Comparison of ENCODE assay signal across 8 mouse cellular contexts in genomic region chr4:66482495-66483291, GRCm38 (mm10).
DNase-seq lines count a peak whose midpoint lies in the region; ATAC-seq lines count a peak whose summit lies in the region.

No protein-coding gene starts in this region.

- 67% methylated on average over 2 of the region's 2 CpGs for WGBS in hindbrain, embryonic 11.5 days
- 62% methylated on average over 2 of the region's 2 CpGs for WGBS in hindbrain, embryonic 10.5 days
- 35% methylated on average over 2 of the region's 2 CpGs for whole genome bisulfite sequencing in forebrain, embryonic 16.5 days
- 26% methylated on average over 2 of the region's 2 CpGs for WGBS in heart, embryonic 16.5 days

- no peak overlapping the region for H3K9ac ChIP-seq in hindbrain, embryonic 11.5 days (ENCODE audit: low read depth, low read length)
- H3K9ac ChIP-seq in forebrain, embryonic 16.5 days (replicated peaks; ENCODE audit: low read depth, low read length), result no peak overlapping the region
- H3K9ac ChIP-seq in heart, embryonic 16.5 days (ENCODE audit: low read length), result no peak overlapping the region

- ATAC-seq in hindbrain, embryonic 11.5 days (ENCODE audit: low FRiP score), result peak; percentile 36; the same call in 1 of the 2 replicates
- peak; percentile 97 for ATAC-seq in forebrain, embryonic 16.5 days
- ATAC-seq in heart, embryonic 16.5 days (replicated peaks; ENCODE audit: extremely low read depth, insufficient read depth, low FRiP score), result peak; percentile 93
- no peak for ATAC-seq in monocyte, adult 5-6 weeks (replicated peaks; ENCODE audit: insufficient number of reproducible peaks, low FRiP score, low TSS enrichment, poor library complexity, severe bottlenecking)

- no peak for DNase-seq in hindbrain, embryonic 11.5 days (ENCODE audit: low spot score)
- DNase-seq in hindbrain, embryonic 10.5 days (ENCODE audit: low spot score), result no peak
- peak; percentile 64 for DNase-seq in kidney, postnatal 14 days
- peak; percentile 24 to 27 for DNase-seq in lung, adult 18-20 months
- DNase-seq in right cerebral cortex, postnatal 14 days, result peak; percentile 23

- no peak overlapping the region for H3K4me3 ChIP-seq in hindbrain, embryonic 11.5 days (ENCODE audit: low read depth, low read length)
- H3K4me3 ChIP-seq in hindbrain, embryonic 10.5 days, result no peak overlapping the region
- H3K4me3 ChIP-seq in forebrain, embryonic 16.5 days (replicated peaks; ENCODE audit: low read length), result no peak overlapping the region
- H3K4me3 ChIP-seq in heart, embryonic 16.5 days (ENCODE audit: low read length), result no peak overlapping the region

- H3K27ac ChIP-seq in hindbrain, embryonic 11.5 days (ENCODE audit: low read depth, low read length), result no peak overlapping the region
- no peak overlapping the region for H3K27ac ChIP-seq in hindbrain, embryonic 10.5 days
- H3K27ac ChIP-seq in forebrain, embryonic 16.5 days (ENCODE audit: low read length), result no peak overlapping the region
- peak overlapping the region; percentile 61 for H3K27ac ChIP-seq in heart, embryonic 16.5 days (ENCODE audit: low read length)

- no peaks in the 10 kb centered on the region for H3K4me1 ChIP-seq in hindbrain, embryonic 11.5 days (replicated peaks; ENCODE audit: control insufficient read depth, insufficient read depth, low read length)
- no peaks in the 10 kb centered on the region; the same call in 1 of the 2 replicates for H3K4me1 ChIP-seq in hindbrain, embryonic 10.5 days (replicated peaks)
- H3K4me1 ChIP-seq in forebrain, embryonic 16.5 days (replicated peaks; ENCODE audit: control insufficient read depth, insufficient read depth, low read length), result peaks cover 5% of the 10 kb centered on the region
- H3K4me1 ChIP-seq in heart, embryonic 16.5 days (ENCODE audit: control insufficient read depth, insufficient read depth, low read length), result peaks cover 12% of the 10 kb centered on the region

- no peak overlapping the region for H3K4me2 ChIP-seq in hindbrain, embryonic 11.5 days (replicated peaks; ENCODE audit: low read depth, low read length)
- H3K4me2 ChIP-seq in forebrain, embryonic 16.5 days (ENCODE audit: low read length), result no peak overlapping the region
- no peak overlapping the region for H3K4me2 ChIP-seq in heart, embryonic 16.5 days (ENCODE audit: low read depth, low read length)

- no peaks in the 10 kb centered on the region for H3K9me3 ChIP-seq in hindbrain, embryonic 11.5 days (ENCODE audit: control insufficient read depth, low read length)
- H3K9me3 ChIP-seq in hindbrain, embryonic 10.5 days, result no peaks in the 10 kb centered on the region
- no peaks in the 10 kb centered on the region for H3K9me3 ChIP-seq in forebrain, embryonic 16.5 days (ENCODE audit: control insufficient read depth, low read length)
- H3K9me3 ChIP-seq in heart, embryonic 16.5 days (replicated peaks; ENCODE audit: control insufficient read depth, low read length), result no peaks in the 10 kb centered on the region

- no peaks in the 10 kb centered on the region for H3K27me3 ChIP-seq in hindbrain, embryonic 11.5 days (ENCODE audit: control insufficient read depth, insufficient read depth, low read length)
- no peaks in the 10 kb centered on the region for H3K27me3 ChIP-seq in hindbrain, embryonic 10.5 days (ENCODE audit: insufficient read depth, poor library complexity, severe bottlenecking)
- no peaks in the 10 kb centered on the region for H3K27me3 ChIP-seq in forebrain, embryonic 16.5 days (replicated peaks; ENCODE audit: control insufficient read depth, insufficient read depth, low read length)
- H3K27me3 ChIP-seq in heart, embryonic 16.5 days (ENCODE audit: control insufficient read depth, insufficient read depth, low read length), result no peaks in the 10 kb centered on the region

- no peaks in the 10 kb centered on the region for H3K36me3 ChIP-seq in hindbrain, embryonic 11.5 days (ENCODE audit: control insufficient read depth, insufficient read depth, low read length)
- H3K36me3 ChIP-seq in hindbrain, embryonic 10.5 days, result no peaks in the 10 kb centered on the region
- no peaks in the 10 kb centered on the region for H3K36me3 ChIP-seq in forebrain, embryonic 16.5 days (ENCODE audit: control insufficient read depth, insufficient read depth)
- H3K36me3 ChIP-seq in heart, embryonic 16.5 days (ENCODE audit: control insufficient read depth, insufficient read depth), result no peaks in the 10 kb centered on the region

Comparison
In these comparisons a context has a peak if more than half of its experiments do, and no peak if none do; other contexts are left out.
1. DNase-seq: peak in kidney, postnatal 14 days (single experiment), lung, adult 18-20 months (2 of 2) and right cerebral cortex, postnatal 14 days (single experiment); none in hindbrain, embryonic 11.5 days (single experiment) and hindbrain, embryonic 10.5 days (single experiment).